Mouse (Mus musculus) heart, embryonic 10.5 days (tissue): ENCODE data around the gene Slc25a24. TPM values are rescaled to one million over a fixed set of nuclear protein-coding genes. Genes with fewer than 3 reads are reported as not detected.

Source experiments
- DNase-seq: peaks from one replicate; pipeline ENCODE4 v3.0.0-alpha.2; 2017; ENCODE audit warnings: low spot score
- H3K27ac ChIP-seq: fragments of 300-500 bp; sonication (generic); 2 replicates; pipeline ENCODE4 v1.5.1; 2016; ENCODE audit warnings: mild to moderate bottlenecking
- H3K27me3 ChIP-seq: fragments of 300-500 bp; sonication (generic); 2 replicates; pipeline ENCODE4 v1.6.1; 2016; ENCODE audit warnings: mild to moderate bottlenecking; ENCODE audit not compliant: poor library complexity, insufficient read depth, severe bottlenecking
- H3K36me3 ChIP-seq: fragments of 300-500 bp; sonication (generic); 2 replicates; pipeline ENCODE4 v1.6.1; 2016; ENCODE audit warnings: mild to moderate bottlenecking, moderate library complexity
- H3K4me1 ChIP-seq: fragments of 300-500 bp; sonication (generic); 2 replicates; pipeline ENCODE4 v1.6.1; 2016; ENCODE audit warnings: mild to moderate bottlenecking
- H3K4me3 ChIP-seq: fragments of 300-500 bp; sonication (generic); 2 replicates; pipeline ENCODE4 v1.5.1; 2016; ENCODE audit warnings: mild to moderate bottlenecking, moderate library complexity
- H3K9me3 ChIP-seq: fragments of 300-500 bp; sonication (generic); 2 replicates; pipeline ENCODE4 v1.6.1; 2016; ENCODE audit warnings: mild to moderate bottlenecking, moderate library complexity
- WGBS: fragments of 180-500 bp; shearing (Covaris S2); methylation state at CpG from one replicate; pipeline ENCODE4 v1.1.7; 2016; 5-methylcytosine and 5-hydroxymethylcytosine counted together
- polyA plus RNA-seq: library from polyadenylated mRNA; unstranded; fragments of >200 nt; fragmentation: Nextera tagmentation; extraction: Ambion mirVana; gene quantifications from 2 replicates; pipeline ENCODE4 v1.2.1, GENCODE M21; 2016

Gene Slc25a24
- polyA plus RNA-seq, 1 experiment from 2014 or later: 40.4 TPM

DNA sequence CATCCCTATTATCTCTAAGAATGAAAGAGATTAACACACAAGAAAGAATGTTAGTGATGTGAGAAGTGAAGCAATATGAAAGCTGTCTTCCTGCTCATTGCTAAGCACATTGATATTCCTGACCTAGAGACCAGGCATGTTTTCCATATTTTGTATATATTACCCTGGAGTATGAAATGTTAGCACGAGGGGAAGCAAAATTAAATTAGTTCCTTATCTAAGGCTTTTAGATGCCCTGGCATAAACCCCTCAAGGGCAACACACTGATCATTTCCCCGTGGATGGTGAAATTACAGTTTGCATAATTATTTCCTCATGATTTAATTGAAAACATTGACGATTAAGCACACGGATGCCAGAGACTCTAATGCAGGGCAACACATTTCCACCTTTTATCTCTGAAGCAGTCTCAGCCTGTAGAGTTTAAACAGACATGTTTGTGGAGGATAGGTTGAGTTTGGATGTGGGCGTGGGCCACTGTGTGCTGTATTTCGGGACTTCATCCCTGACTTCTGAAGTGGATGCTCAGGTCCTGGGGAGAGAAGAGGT, 56.7 kb downstream of the Slc25a24 start:
- Histone ChIP-seq H3K4me3 (no peak overlapping the region), H3K4me1 (no peaks in the 10 kb centered on the region; the same call in 1 of the 2 replicates), H3K36me3 (no peaks in the 10 kb centered on the region), H3K27ac (no peak overlapping the region), H3K27me3 (no peaks in the 10 kb centered on the region), H3K9me3 (no peaks in the 10 kb centered on the region)
- no peak for DNase-seq
- WGBS: 80% methylated on average over 6 of the region's 6 CpGs

DNA sequence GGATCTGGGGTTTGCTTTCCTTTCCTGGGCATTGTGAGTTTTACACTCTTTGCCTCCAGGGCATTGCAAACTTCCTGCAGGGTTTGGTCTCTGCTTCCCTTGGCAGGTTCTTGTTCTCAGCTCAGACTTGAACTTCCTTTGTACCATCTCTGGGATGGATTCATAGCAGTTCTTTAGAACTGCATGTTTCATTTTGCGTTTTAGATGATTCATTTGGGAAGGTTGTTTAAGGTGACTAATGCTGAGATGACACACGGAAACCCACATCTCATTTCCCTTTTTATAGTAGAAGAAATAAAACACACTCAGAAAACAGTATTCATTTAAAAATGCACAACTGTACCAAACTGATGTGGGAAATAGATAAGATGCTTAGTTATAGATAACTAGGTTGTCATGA, 73.2 kb downstream of the Slc25a24 start:
- DNase-seq: no peak
- no peaks in the 10 kb centered on the region for H3K4me1 ChIP-seq
- no peak overlapping the region for H3K4me3 ChIP-seq
- no peaks in the 10 kb centered on the region for H3K9me3 ChIP-seq
- H3K27ac ChIP-seq: no peak overlapping the region
- H3K27me3 ChIP-seq: no peaks in the 10 kb centered on the region
- 83% methylated on average over 2 of the region's 2 CpGs for WGBS
- H3K36me3 ChIP-seq: no peaks in the 10 kb centered on the region

DNA sequence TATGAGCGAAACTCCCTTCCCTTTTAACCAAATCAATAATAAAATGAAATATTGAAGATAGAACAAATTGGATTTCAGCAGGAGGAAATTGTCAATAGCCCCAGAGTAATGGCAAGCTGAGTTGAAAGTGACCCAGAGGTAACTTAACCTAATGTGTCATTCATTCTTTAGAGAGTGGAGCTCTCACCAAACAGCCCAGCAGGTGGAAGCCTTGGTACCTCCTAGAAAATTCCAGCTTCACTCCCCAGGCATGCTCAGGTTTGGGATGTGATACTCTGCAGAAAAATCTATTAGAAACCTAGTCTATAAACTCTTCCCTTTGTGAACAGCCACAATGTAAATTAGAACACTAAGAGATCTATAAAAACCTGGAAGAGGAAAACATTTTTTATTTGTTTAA, 76.3 kb downstream of the Slc25a24 start:
- H3K4me3 ChIP-seq: no peak overlapping the region
- no peak overlapping the region for H3K27ac ChIP-seq
- DNase-seq: no peak
- no peaks in the 10 kb centered on the region for H3K4me1 ChIP-seq
- no peaks in the 10 kb centered on the region for H3K36me3 ChIP-seq
- H3K27me3 ChIP-seq: no peaks in the 10 kb centered on the region
- no peaks in the 10 kb centered on the region for H3K9me3 ChIP-seq
- WGBS: 86% methylated on average over 1 of the region's 1 CpGs

DNA sequence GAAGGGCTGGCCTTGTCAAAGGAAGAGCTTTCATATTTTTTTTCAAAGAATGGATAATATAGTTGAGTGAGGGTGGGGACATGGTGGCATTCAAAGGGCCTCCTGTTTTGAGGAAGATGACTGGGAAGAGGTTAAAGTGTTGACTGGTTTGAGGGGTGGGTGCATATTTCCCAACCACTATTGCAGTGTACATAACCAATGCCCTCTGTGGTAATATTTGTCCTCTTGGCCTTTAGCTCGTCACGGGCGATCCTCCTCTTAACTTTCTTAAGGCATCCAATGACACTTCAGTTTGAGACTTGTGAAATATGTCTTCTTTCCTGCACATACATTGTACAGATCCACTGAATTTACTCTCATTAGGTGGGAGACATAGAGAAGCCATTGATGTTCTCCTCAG, 89.4 kb downstream of the Slc25a24 start:
- Histone ChIP-seq H3K9me3 (no peaks in the 10 kb centered on the region), H3K36me3 (no peaks in the 10 kb centered on the region), H3K27me3 (no peaks in the 10 kb centered on the region), H3K4me1 (no peaks in the 10 kb centered on the region), H3K4me3 (no peak overlapping the region), H3K27ac (no peak overlapping the region)
- WGBS: 98% methylated on average over 3 of the region's 3 CpGs
- no peak for DNase-seq

DNA sequence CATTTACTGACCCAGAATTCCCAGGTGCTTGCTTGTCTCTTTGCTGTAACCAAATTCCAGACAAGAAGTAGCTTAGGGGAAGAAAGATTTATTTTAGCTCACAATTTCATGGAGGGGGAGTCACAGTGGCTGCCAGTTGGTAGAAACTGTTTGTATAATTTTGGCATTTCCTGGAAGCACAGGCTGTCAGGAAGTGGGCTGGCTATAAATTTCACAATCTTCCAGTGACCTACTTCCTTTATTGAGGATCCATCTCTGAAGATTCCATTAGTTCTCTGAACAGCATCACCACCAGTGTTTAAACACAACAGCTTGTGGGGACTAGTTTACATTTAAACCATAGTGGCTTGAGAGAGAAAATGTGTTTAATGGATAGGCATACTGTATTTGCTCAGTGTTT, 93.4 kb downstream of the Slc25a24 start:
- Histone ChIP-seq H3K4me3 (no peak overlapping the region), H3K27ac (no peak overlapping the region), H3K4me1 (no peaks in the 10 kb centered on the region), H3K27me3 (no peaks in the 10 kb centered on the region), H3K9me3 (no peaks in the 10 kb centered on the region), H3K36me3 (no peaks in the 10 kb centered on the region)
- DNase-seq: no peak

Other genes with a start within 250 kb of the Slc25a24 start
- 0.21 and 0.26 TPM in 2 replicates for gene Fndc7, start 233.1 kb upstream of the Slc25a24 start, polyA plus RNA-seq
- 56.4 and 64.3 TPM in 2 replicates for gene Prpf38b, start 211.4 kb upstream of the Slc25a24 start, polyA plus RNA-seq
- 0.18 and 0.33 TPM in 2 replicates for gene Henmt1, start 183.3 kb upstream of the Slc25a24 start, polyA plus RNA-seq
- gene Gm9857, start 182.7 kb upstream of the Slc25a24 start, polyA plus RNA-seq: not detected in 2 replicates
- 4.6 and 5.6 TPM in 2 replicates for gene Fam102b, start 95.5 kb upstream of the Slc25a24 start, polyA plus RNA-seq
- not detected in 2 replicates for gene Slc25a54, start 42.7 kb upstream of the Slc25a24 start, polyA plus RNA-seq
- gene Vav3, start 217.5 kb downstream of the Slc25a24 start, polyA plus RNA-seq: 9.3 and 9.4 TPM in 2 replicates